Mouse (Mus musculus): ENCODE data around the gene Bbc3. TPM values are rescaled to one million over a fixed set of nuclear protein-coding genes. Genes with fewer than 3 reads are reported as not detected.

Gene Bbc3
- total and polyA plus RNA-seq, 3 experiments: 23.2 to 61.7 (median 23.3) TPM

GRCm38 (mm10) chr7:16273766-16274140 is 34.4 kb upstream of the Bbc3 start:
- peak overlapping the region; percentile 30; the same call in 1 of the 2 replicates for H3K4me2 ChIP-seq (ENCODE audit: insufficient read depth, low read depth, poor library complexity, severe bottlenecking)
- no peaks in the 10 kb centered on the region for H3K79me2 ChIP-seq (replicated peaks; ENCODE audit: control insufficient read depth, extremely low read depth, insufficient read depth, poor library complexity, severe bottlenecking)
- no peaks in the 10 kb centered on the region for H3K9me3 ChIP-seq (replicated peaks; ENCODE audit: low read length)
- H3K27me3 ChIP-seq (replicated peaks): no peaks in the 10 kb centered on the region
- peak overlapping the region; percentile 50 for H3K27ac ChIP-seq (ENCODE audit: insufficient read depth, low read depth)
- peaks cover 32 to 56% of the 10 kb centered on the region in 2 experiments for H3K36me3 ChIP-seq (replicated peaks in 1 of 2; ENCODE audit: control insufficient read depth in 1 of 2, insufficient read depth in 1 of 2, low read length in 1 of 2)
- dilution Hi-C loops (cut with MboI; ENCODE audit: extremely low pct_ligation_motif_present, extremely low pct_unique_long_range_greater_than_20kb, low sequenced_read_pairs): no loop called here
- H3K4me1 ChIP-seq (ENCODE audit: control insufficient read depth in 1 of 2, insufficient read depth in 2 of 2): peaks cover 13 to 27% of the 10 kb centered on the region in 2 experiments
- in situ Hi-C loops (cut with MboI; ENCODE audit: low pct_ligation_motif_present, low pct_unique_long_range_greater_than_20kb, low sequenced_read_pairs): loop anchor here (5.0 to 25.0 kb wide), 2 partner anchors 91 to 211 kb away; partner anchors contain the start of gene Zfp541
- peak overlapping the region; percentile 45 to 72 (median 65) for H3K4me3 ChIP-seq (replicated peaks in 1 of 3; ENCODE audit: low read depth in 2 of 3, low read length in 2 of 3, poor library complexity in 1 of 3)
- peak overlapping the region; percentile 21; the same call in 1 of the 2 replicates for H3K9ac ChIP-seq (ENCODE audit: insufficient read depth, low read depth)
- TF ChIP-seq SIN3A (IDR thresholded peaks at IDR 0.05; ENCODE audit: low read length) (peak; percentile 45), MYC (IDR thresholded peaks at IDR 0.05; ENCODE audit: low read depth, low read length) (peak; percentile 32; the same call in 1 of the 2 replicates), MEF2A (IDR thresholded peaks at IDR 0.05; ENCODE audit: borderline replicate concordance, low read depth, low read length) (no peak), NELFE (IDR thresholded peaks at IDR 0.05; ENCODE audit: low read depth, low read length) (peak; percentile 49; the same call in 1 of the 2 replicates), POLR2A (IDR thresholded peaks at IDR 0.05; ENCODE audit: low read depth, low read length) (peak; percentile 54)
- DNase-seq (ENCODE audit: extremely low read depth): peak; percentile 67

- peaks cover 13 to 27% of the 10 kb centered on the region in 2 experiments for H3K4me1 ChIP-seq (ENCODE audit: control insufficient read depth in 1 of 2, insufficient read depth in 2 of 2)
- H3K4me3 ChIP-seq (replicated peaks in 1 of 3; ENCODE audit: low read depth in 2 of 3, low read length in 2 of 3, poor library complexity in 1 of 3): no peak overlapping the region
- no peaks in the 10 kb centered on the region for H3K27me3 ChIP-seq (replicated peaks)
- H3K4me2 ChIP-seq (ENCODE audit: insufficient read depth, low read depth, poor library complexity, severe bottlenecking): no peak overlapping the region
- H3K9me3 ChIP-seq (replicated peaks; ENCODE audit: low read length): no peaks in the 10 kb centered on the region
- no peak for DNase-seq (ENCODE audit: extremely low read depth)
- no peaks in the 10 kb centered on the region for H3K79me2 ChIP-seq (replicated peaks; ENCODE audit: control insufficient read depth, extremely low read depth, insufficient read depth, poor library complexity, severe bottlenecking)
- in situ Hi-C loops (cut with MboI; ENCODE audit: low pct_ligation_motif_present, low pct_unique_long_range_greater_than_20kb, low sequenced_read_pairs): loop anchor here (5.0 to 25.0 kb wide), 2 partner anchors 93 to 213 kb away; partner anchors contain the start of gene Zfp541
- dilution Hi-C loops (cut with MboI; ENCODE audit: extremely low pct_ligation_motif_present, extremely low pct_unique_long_range_greater_than_20kb, low sequenced_read_pairs): no loop called here
- H3K9ac ChIP-seq (ENCODE audit: insufficient read depth, low read depth): no peak overlapping the region
- TF ChIP-seq BHLHE40 (IDR thresholded peaks at IDR 0.05; ENCODE audit: low read depth, low read length): no peak
- no peak for TF ChIP-seq TCF12 (IDR thresholded peaks at IDR 0.05; ENCODE audit: low read depth, low read length)
- TF ChIP-seq ZNF384 (IDR thresholded peaks at IDR 0.05; ENCODE audit: low read depth, low read length): no peak
- TF ChIP-seq POLR2AphosphoS2 (IDR thresholded peaks at IDR 0.05; ENCODE audit: low read depth, low read length): no peak
- no peak for TF ChIP-seq JUN (IDR thresholded peaks at IDR 0.05; ENCODE audit: insufficient read depth, low read depth, low read length)
- no peak for TF ChIP-seq NELFE (IDR thresholded peaks at IDR 0.05; ENCODE audit: low read depth, low read length)
- TF ChIP-seq ZMIZ1 (IDR thresholded peaks at IDR 0.05; ENCODE audit: low read depth, low read length): no peak
- no peak for TF ChIP-seq IRF4 (IDR thresholded peaks at IDR 0.05; ENCODE audit: low read depth, low read length)
- no peak for TF ChIP-seq HCFC1 (IDR thresholded peaks at IDR 0.05; ENCODE audit: low read depth, low read length)
- H3K36me3 ChIP-seq (replicated peaks in 1 of 2; ENCODE audit: control insufficient read depth in 1 of 2, insufficient read depth in 1 of 2, low read length in 1 of 2): peaks cover 34 to 67% of the 10 kb centered on the region in 2 experiments
- no peak overlapping the region for H3K27ac ChIP-seq (ENCODE audit: insufficient read depth, low read depth)
These were observed 33.0 kb upstream of the Bbc3 start for GRCm38 (mm10) chr7:16274922-16275890.

Data from CH12.LX (cell line).